In the genomic region with DNA sequence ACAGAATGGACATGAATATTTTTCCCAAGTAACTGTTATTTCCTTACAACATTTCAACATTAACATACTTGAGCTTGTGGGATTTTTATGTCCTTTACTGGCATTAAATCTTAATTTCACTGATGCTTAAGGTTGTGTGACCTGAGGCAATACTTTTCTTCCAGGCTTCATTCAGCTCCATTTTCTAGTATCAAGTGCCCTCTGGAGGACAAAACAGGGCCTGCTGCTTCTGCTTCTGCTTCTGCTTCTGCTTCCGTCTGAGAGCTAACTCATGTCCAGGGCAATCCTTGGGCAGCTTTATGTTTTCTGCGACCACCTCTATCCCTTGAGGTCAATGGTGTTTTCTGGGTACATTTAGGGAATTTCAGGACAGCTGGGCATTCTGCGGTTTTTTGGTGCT, we compare ENCODE assay signal across 8 mouse cellular contexts. TPM values are rescaled to one million over a fixed set of nuclear protein-coding genes. Genes with fewer than 3 reads are reported as not detected.
DNase-seq lines count a peak whose midpoint lies in the region; ATAC-seq and TF ChIP-seq lines count a peak whose summit lies in the region.

No protein-coding gene starts in this region.

- peak; percentile 81 for DNase-seq in forebrain, postnatal 0 days
- no peak for DNase-seq in forebrain, embryonic 11.5 days (ENCODE audit: low spot score)
- peak; percentile 46 for DNase-seq in limb, embryonic 14.5 days (ENCODE audit: low spot score)
- no peak for DNase-seq in limb, embryonic 10.5 days (ENCODE audit: low spot score)
- DNase-seq in MEL (ENCODE audit: low read depth, low spot score): peak; percentile 50
- DNase-seq in embryonic facial prominence, embryonic 14.5 days (ENCODE audit: low spot score): no peak
- DNase-seq in right cerebral cortex, postnatal 4 days: peak; percentile 53
- no peak for DNase-seq in ovary, postnatal 14 days (ENCODE audit: low spot score)

- peak; percentile 85 for TF ChIP-seq CTCF in forebrain, postnatal 0 days (IDR thresholded peaks at IDR 0.05; ENCODE audit: low read depth)
- peak in 2 of 3 experiments; percentile 23 to 62; a peak in 4 of 6 replicates for TF ChIP-seq CTCF in MEL (IDR thresholded peaks at IDR 0.05 in 2 of 3, conservative IDR thresholded peaks at IDR 0.05 in 1 of 3; ENCODE audit: control insufficient read depth in 1 of 3, insufficient read depth in 1 of 3, low read depth in 2 of 3, low read length in 3 of 3, poor library complexity in 1 of 3, severe bottlenecking in 1 of 3)

- no peak for TF ChIP-seq POLR2A in limb, embryonic 14.5 days (IDR thresholded peaks at IDR 0.05; ENCODE audit: borderline replicate concordance, extremely low read depth, insufficient read depth, insufficient read length)
- TF ChIP-seq POLR2A in MEL (IDR thresholded peaks at IDR 0.05; ENCODE audit: control insufficient read depth in 1 of 2, insufficient read depth in 1 of 2, low read depth in 1 of 2, low read length in 2 of 2, poor library complexity in 1 of 2): no peak

- no peak overlapping the region for H3K4me2 ChIP-seq in forebrain, postnatal 0 days (ENCODE audit: low read depth)
- H3K4me2 ChIP-seq in forebrain, embryonic 11.5 days (ENCODE audit: low read depth, low read length, severe bottlenecking): no peak overlapping the region
- no peak overlapping the region for H3K4me2 ChIP-seq in limb, embryonic 14.5 days (replicated peaks; ENCODE audit: low read depth, low read length, severe bottlenecking)
- H3K4me2 ChIP-seq in embryonic facial prominence, embryonic 14.5 days (ENCODE audit: low read depth, low read length): no peak overlapping the region

- H3K4me3 ChIP-seq in forebrain, postnatal 0 days (ENCODE audit: low read depth, low read length): no peak overlapping the region
- H3K4me3 ChIP-seq in forebrain, embryonic 11.5 days (ENCODE audit: low read depth, low read length): no peak overlapping the region
- H3K4me3 ChIP-seq in limb, embryonic 14.5 days (replicated peaks; ENCODE audit: low read length): no peak overlapping the region
- no peak overlapping the region for H3K4me3 ChIP-seq in limb, embryonic 10.5 days
- H3K4me3 ChIP-seq in MEL (ENCODE audit: control insufficient read depth in 1 of 2, insufficient read depth in 1 of 2, low read depth in 2 of 2, low read length in 2 of 2): no peak overlapping the region
- no peak overlapping the region for H3K4me3 ChIP-seq in embryonic facial prominence, embryonic 14.5 days (ENCODE audit: low read depth, low read length)

- H3K79me2 ChIP-seq in MEL (ENCODE audit: control insufficient read depth, insufficient read depth, low read length, poor library complexity): no peaks in the 10 kb centered on the region

- peak; percentile 21; the same call in 1 of the 2 replicates for ATAC-seq in forebrain, postnatal 0 days
- ATAC-seq in forebrain, embryonic 11.5 days (replicated peaks; ENCODE audit: low FRiP score): no peak
- ATAC-seq in limb, embryonic 14.5 days (ENCODE audit: low FRiP score, low read depth): no peak
- ATAC-seq in embryonic facial prominence, embryonic 14.5 days (ENCODE audit: low read depth): 0 out of 2 replicates have a peak, but pooled peaks have one; percentile 13

- no peaks in the 10 kb centered on the region for H3K27me3 ChIP-seq in forebrain, postnatal 0 days (ENCODE audit: insufficient read depth, low read length)
- no peaks in the 10 kb centered on the region for H3K27me3 ChIP-seq in forebrain, embryonic 11.5 days (ENCODE audit: control insufficient read depth, insufficient read depth, low read length)
- no peaks in the 10 kb centered on the region for H3K27me3 ChIP-seq in limb, embryonic 14.5 days (ENCODE audit: control insufficient read depth, insufficient read depth, low read length)
- H3K27me3 ChIP-seq in limb, embryonic 10.5 days (ENCODE audit: low read depth, poor library complexity, severe bottlenecking): no peaks in the 10 kb centered on the region
- no peaks in the 10 kb centered on the region for H3K27me3 ChIP-seq in MEL (ENCODE audit: control insufficient read depth in 1 of 2, insufficient read depth in 2 of 2, low read length in 2 of 2)
- H3K27me3 ChIP-seq in embryonic facial prominence, embryonic 14.5 days (replicated peaks; ENCODE audit: control insufficient read depth, insufficient read depth, low read length): no peaks in the 10 kb centered on the region

- H3K9ac ChIP-seq in forebrain, postnatal 0 days: no peak overlapping the region
- H3K9ac ChIP-seq in forebrain, embryonic 11.5 days (ENCODE audit: low read length): no peak overlapping the region
- no peak overlapping the region for H3K9ac ChIP-seq in limb, embryonic 14.5 days (ENCODE audit: low read depth, low read length, severe bottlenecking)
- H3K9ac ChIP-seq in MEL (ENCODE audit: control insufficient read depth, low read depth, low read length, poor library complexity, severe bottlenecking): no peak overlapping the region
- H3K9ac ChIP-seq in embryonic facial prominence, embryonic 14.5 days (ENCODE audit: low read depth, low read length): no peak overlapping the region

- no peak for TF ChIP-seq EP300 in MEL (IDR thresholded peaks at IDR 0.05; ENCODE audit: low read depth in 1 of 2, low read length in 2 of 2)

- WGBS in forebrain, postnatal 0 days: 66% methylated on average over 3 of the region's 3 CpGs
- WGBS in forebrain, embryonic 11.5 days: 84% methylated on average over 3 of the region's 3 CpGs
- WGBS in limb, embryonic 14.5 days: 76% methylated on average over 3 of the region's 3 CpGs
- 83% methylated on average over 3 of the region's 3 CpGs for WGBS in limb, embryonic 10.5 days
- 76% methylated on average over 3 of the region's 3 CpGs for WGBS in embryonic facial prominence, embryonic 14.5 days

- peaks cover 10% of the 10 kb centered on the region; the same call in 1 of the 2 replicates for H3K4me1 ChIP-seq in forebrain, postnatal 0 days (ENCODE audit: insufficient read depth)
- H3K4me1 ChIP-seq in forebrain, embryonic 11.5 days (replicated peaks; ENCODE audit: control insufficient read depth, insufficient read depth, low read length): peaks cover 2% of the 10 kb centered on the region; the same call in 1 of the 2 replicates
- no peaks in the 10 kb centered on the region for H3K4me1 ChIP-seq in limb, embryonic 14.5 days (ENCODE audit: control insufficient read depth, insufficient read depth, low read length)
- no peaks in the 10 kb centered on the region for H3K4me1 ChIP-seq in limb, embryonic 10.5 days
- H3K4me1 ChIP-seq in MEL (ENCODE audit: control insufficient read depth in 1 of 2, insufficient read depth in 2 of 2, low read length in 2 of 2): peaks cover 5 to 10% of the 10 kb centered on the region in 2 experiments; a peak in 3 of 4 replicates
- H3K4me1 ChIP-seq in embryonic facial prominence, embryonic 14.5 days (ENCODE audit: control insufficient read depth, insufficient read depth, low read length): no peaks in the 10 kb centered on the region

- H3K27ac ChIP-seq in forebrain, postnatal 0 days (ENCODE audit: low read depth, low read length): no peak overlapping the region
- no peak overlapping the region for H3K27ac ChIP-seq in forebrain, embryonic 11.5 days (ENCODE audit: low read depth, low read length)
- H3K27ac ChIP-seq in limb, embryonic 14.5 days (replicated peaks; ENCODE audit: low read depth, low read length): no peak overlapping the region
- no peak overlapping the region for H3K27ac ChIP-seq in limb, embryonic 10.5 days
- no peak overlapping the region for H3K27ac ChIP-seq in MEL (ENCODE audit: control insufficient read depth, low read depth, low read length)
- H3K27ac ChIP-seq in embryonic facial prominence, embryonic 14.5 days (replicated peaks; ENCODE audit: low read depth, low read length): no peak overlapping the region

- no peaks in the 10 kb centered on the region for H3K9me3 ChIP-seq in forebrain, postnatal 0 days (ENCODE audit: low read length)
- H3K9me3 ChIP-seq in forebrain, embryonic 11.5 days (ENCODE audit: control insufficient read depth, low read length): no peaks in the 10 kb centered on the region
- no peaks in the 10 kb centered on the region for H3K9me3 ChIP-seq in limb, embryonic 14.5 days (ENCODE audit: control insufficient read depth, low read length)
- no peaks in the 10 kb centered on the region for H3K9me3 ChIP-seq in limb, embryonic 10.5 days (replicated peaks)
- H3K9me3 ChIP-seq in MEL (replicated peaks; ENCODE audit: insufficient read depth, low read length): no peaks in the 10 kb centered on the region
- no peaks in the 10 kb centered on the region for H3K9me3 ChIP-seq in embryonic facial prominence, embryonic 14.5 days (ENCODE audit: control insufficient read depth, low read length)

- peak; percentile 57 for TF ChIP-seq RAD21 in MEL (IDR thresholded peaks at IDR 0.05; ENCODE audit: low read depth, low read length)

- H3K36me3 ChIP-seq in forebrain, postnatal 0 days (ENCODE audit: insufficient read depth): peaks cover 18% of the 10 kb centered on the region
- H3K36me3 ChIP-seq in forebrain, embryonic 11.5 days (ENCODE audit: control insufficient read depth, insufficient read depth, low read length): no peaks in the 10 kb centered on the region; the same call in 1 of the 2 replicates
- H3K36me3 ChIP-seq in limb, embryonic 14.5 days (ENCODE audit: control insufficient read depth, insufficient read depth, low read length): peaks cover 26% of the 10 kb centered on the region
- H3K36me3 ChIP-seq in limb, embryonic 10.5 days: peaks cover 55% of the 10 kb centered on the region
- H3K36me3 ChIP-seq in MEL (ENCODE audit: control insufficient read depth in 1 of 2, insufficient read depth in 2 of 2, low read length in 2 of 2): peaks cover 7 to 9% of the 10 kb centered on the region in 2 experiments
- H3K36me3 ChIP-seq in embryonic facial prominence, embryonic 14.5 days (ENCODE audit: control insufficient read depth, insufficient read depth, low read length): peaks cover 38% of the 10 kb centered on the region

RNA-seq across cellular contexts. Expression of a gene that starts 7.2 kb away (rescaled TPM):
- total RNA-seq in forebrain, postnatal 0 days (2014; rRNA removed): 1.7 and 6.4 TPM in 2 replicates
- polyA plus RNA-seq in forebrain, postnatal 0 days (2015; fragmentation: Nextera tagmentation; extraction: Ambion mirVana): 2.8 and 3.2 TPM in 2 replicates
- polyA plus RNA-seq in forebrain, embryonic 11.5 days (2014; fragmentation: Nextera tagmentation; extraction: Ambion mirVana): 2.3 and 4.5 TPM in 2 replicates
- 0.48 and 0.59 TPM in 2 replicates for polyA plus RNA-seq in limb, embryonic 14.5 days (2012; rRNA removed)
- 0.91 and 1.4 TPM in 2 replicates for polyA plus RNA-seq in limb, embryonic 14.5 days (2014; fragmentation: Nextera tagmentation; extraction: Ambion mirVana)
- 1.1 and 1.6 TPM in 2 replicates for polyA plus RNA-seq in limb, embryonic 10.5 days (2016; fragmentation: Nextera tagmentation; extraction: Ambion mirVana)
- 0.26 and 0.42 TPM in 2 replicates for total RNA-seq in MEL (2012; rRNA removed)
- polyA plus RNA-seq in MEL (2012; ENCODE audit: insufficient read depth in 1 of 2, insufficient read length in 2 of 2, low read depth in 1 of 2, low replicate concordance in 2 of 2, missing spikeins in 1 of 2): under 1 TPM in 1 of 2 experiments, not detected in 1; 0.72 TPM
- 0.63 and 0.78 TPM in 2 replicates for polyA plus RNA-seq in embryonic facial prominence, embryonic 14.5 days (2014; fragmentation: Nextera tagmentation; extraction: Ambion mirVana)

RNA-seq across cellular contexts. Expression of a gene that starts 11.9 kb away (rescaled TPM):
- total RNA-seq in forebrain, postnatal 0 days (2014; rRNA removed): 0.15 and 0.48 TPM in 2 replicates
- 0.13 TPM in 1 of 2 replicates, not detected in the other for polyA plus RNA-seq in forebrain, postnatal 0 days (2015; fragmentation: Nextera tagmentation; extraction: Ambion mirVana)
- 0.41 and 0.77 TPM in 2 replicates for polyA plus RNA-seq in forebrain, embryonic 11.5 days (2014; fragmentation: Nextera tagmentation; extraction: Ambion mirVana)
- 0.09 TPM in 1 of 2 replicates, not detected in the other for polyA plus RNA-seq in limb, embryonic 14.5 days (2012; rRNA removed)
- polyA plus RNA-seq in limb, embryonic 14.5 days (2014; fragmentation: Nextera tagmentation; extraction: Ambion mirVana): 0.21 and 0.30 TPM in 2 replicates
- polyA plus RNA-seq in limb, embryonic 10.5 days (2016; fragmentation: Nextera tagmentation; extraction: Ambion mirVana): 0.16 and 0.28 TPM in 2 replicates
- 0.13 and 0.35 TPM in 2 replicates for total RNA-seq in MEL (2012; rRNA removed)
- polyA plus RNA-seq in MEL (2012; ENCODE audit: insufficient read depth in 1 of 2, insufficient read length in 2 of 2, low read depth in 1 of 2, low replicate concordance in 2 of 2, missing spikeins in 1 of 2): under 1 TPM in 1 of 2 experiments, not detected in 1; 0.79 TPM
- not detected in 2 replicates for polyA plus RNA-seq in embryonic facial prominence, embryonic 14.5 days (2014; fragmentation: Nextera tagmentation; extraction: Ambion mirVana)

RNA-seq across cellular contexts. Expression of a gene that starts 19.0 kb away (rescaled TPM):
- total RNA-seq in forebrain, postnatal 0 days (2014; rRNA removed): 14.5 and 16.3 TPM in 2 replicates
- polyA plus RNA-seq in forebrain, postnatal 0 days (2015; fragmentation: Nextera tagmentation; extraction: Ambion mirVana): 14.7 and 17.2 TPM in 2 replicates
- polyA plus RNA-seq in forebrain, embryonic 11.5 days (2014; fragmentation: Nextera tagmentation; extraction: Ambion mirVana): 5.5 and 7.6 TPM in 2 replicates
- 6.7 and 8.0 TPM in 2 replicates for polyA plus RNA-seq in limb, embryonic 14.5 days (2012; rRNA removed)
- polyA plus RNA-seq in limb, embryonic 14.5 days (2014; fragmentation: Nextera tagmentation; extraction: Ambion mirVana): 3.8 and 3.9 TPM in 2 replicates
- polyA plus RNA-seq in limb, embryonic 10.5 days (2016; fragmentation: Nextera tagmentation; extraction: Ambion mirVana): 2.0 and 2.1 TPM in 2 replicates
- total RNA-seq in MEL (2012; rRNA removed): 3.8 and 4.0 TPM in 2 replicates
- polyA plus RNA-seq in MEL (2012; ENCODE audit: insufficient read depth in 1 of 2, insufficient read length in 2 of 2, low read depth in 1 of 2, low replicate concordance in 2 of 2, missing spikeins in 1 of 2): 10 to 100 TPM in 1 of 2 experiments, not detected in 1; 12.1 TPM
- 2.4 and 3.9 TPM in 2 replicates for polyA plus RNA-seq in embryonic facial prominence, embryonic 14.5 days (2014; fragmentation: Nextera tagmentation; extraction: Ambion mirVana)

RNA-seq across cellular contexts. Expression of a gene that starts 30.0 kb away (rescaled TPM):
- 2.8 and 3.0 TPM in 2 replicates for total RNA-seq in forebrain, postnatal 0 days (2014; rRNA removed)
- polyA plus RNA-seq in forebrain, postnatal 0 days (2015; fragmentation: Nextera tagmentation; extraction: Ambion mirVana): 4.7 and 4.9 TPM in 2 replicates
- 17.6 and 18.6 TPM in 2 replicates for polyA plus RNA-seq in forebrain, embryonic 11.5 days (2014; fragmentation: Nextera tagmentation; extraction: Ambion mirVana)
- polyA plus RNA-seq in limb, embryonic 14.5 days (2012; rRNA removed): 38.3 and 41.8 TPM in 2 replicates
- polyA plus RNA-seq in limb, embryonic 14.5 days (2014; fragmentation: Nextera tagmentation; extraction: Ambion mirVana): 9.3 and 9.4 TPM in 2 replicates
- polyA plus RNA-seq in limb, embryonic 10.5 days (2016; fragmentation: Nextera tagmentation; extraction: Ambion mirVana): 25.4 and 27.3 TPM in 2 replicates
- 14.8 and 17.4 TPM in 2 replicates for total RNA-seq in MEL (2012; rRNA removed)
- polyA plus RNA-seq in MEL (2012; ENCODE audit: insufficient read depth in 1 of 2, insufficient read length in 2 of 2, low read depth in 1 of 2, low replicate concordance in 2 of 2, missing spikeins in 1 of 2): 10 to 100 TPM in 1 of 2 experiments, not detected in 1; 41.6 TPM
- polyA plus RNA-seq in embryonic facial prominence, embryonic 14.5 days (2014; fragmentation: Nextera tagmentation; extraction: Ambion mirVana): 8.8 and 10.5 TPM in 2 replicates

Comparison
In these comparisons a context has a peak if more than half of its experiments do, and no peak if none do; other contexts are left out.
1. ATAC-seq: peak in forebrain, postnatal 0 days (single experiment) and embryonic facial prominence, embryonic 14.5 days (single experiment); none in forebrain, embryonic 11.5 days (single experiment) and limb, embryonic 14.5 days (single experiment).
2. DNase-seq: peak in forebrain, postnatal 0 days (single experiment), limb, embryonic 14.5 days (single experiment), MEL (single experiment) and right cerebral cortex, postnatal 4 days (single experiment); none in forebrain, embryonic 11.5 days (single experiment), limb, embryonic 10.5 days (single experiment), embryonic facial prominence, embryonic 14.5 days (single experiment) and ovary, postnatal 14 days (single experiment).